Mouse (Mus musculus) urinary bladder, adult 2 months (tissue): ENCODE data around the gene Mical1. TPM values are rescaled to one million over a fixed set of nuclear protein-coding genes. Genes with fewer than 3 reads are reported as not detected.

ENCODE experiments used
- DNase-seq: peaks from one replicate; pipeline ENCODE4 v3.0.0; 2022; ENCODE audit warnings: low spot score
- polyA plus RNA-seq: library from polyadenylated mRNA; depleted of rRNA; stranded (reverse); fragments of >200 nt; gene quantifications from 2 replicates; pipeline ENCODE4 v1.2.3, GENCODE M21; 2012; rRNA removed

Mical1 gene
- polyA plus RNA-seq, 1 experiment, result 48.9 TPM

DNA sequence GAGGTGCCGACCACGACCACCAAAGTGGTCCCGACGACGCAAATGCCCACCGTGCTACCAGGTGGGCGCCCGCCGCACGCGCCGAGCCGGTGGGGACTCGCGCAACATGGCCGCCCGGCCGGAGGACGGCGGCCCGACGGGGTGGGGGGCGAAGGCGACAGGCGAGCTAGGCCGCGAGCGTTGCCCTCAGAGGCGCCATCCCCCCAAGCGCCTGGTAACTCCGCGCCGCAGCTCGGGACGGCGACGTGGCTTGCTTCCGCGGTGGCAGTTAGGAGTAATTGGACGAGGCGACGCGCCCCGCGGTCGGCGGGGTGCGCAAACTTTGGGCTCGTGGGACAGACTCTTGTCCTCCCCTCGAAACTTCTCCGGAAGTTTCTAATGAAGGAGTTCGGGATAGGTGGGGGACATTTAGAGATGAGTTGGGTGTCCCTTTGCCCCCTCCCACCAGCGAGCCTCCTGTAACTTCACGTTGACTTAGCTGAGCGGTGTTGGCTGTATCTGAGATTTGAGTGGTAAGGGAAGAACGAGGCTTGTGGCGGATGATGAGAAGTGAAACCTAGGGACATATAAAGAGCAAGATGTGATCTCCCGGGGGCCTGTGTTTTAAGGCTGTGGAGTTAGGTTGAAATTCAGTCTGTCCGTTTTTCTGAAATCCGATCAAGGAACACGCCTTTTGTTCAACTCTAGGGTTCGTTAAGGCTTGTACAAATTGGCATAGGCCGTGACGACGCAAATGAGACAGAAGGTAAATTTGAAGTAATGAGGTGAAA is 43.7 kb downstream of the Mical1 start:
- peak; percentile 62 for DNase-seq

DNA sequence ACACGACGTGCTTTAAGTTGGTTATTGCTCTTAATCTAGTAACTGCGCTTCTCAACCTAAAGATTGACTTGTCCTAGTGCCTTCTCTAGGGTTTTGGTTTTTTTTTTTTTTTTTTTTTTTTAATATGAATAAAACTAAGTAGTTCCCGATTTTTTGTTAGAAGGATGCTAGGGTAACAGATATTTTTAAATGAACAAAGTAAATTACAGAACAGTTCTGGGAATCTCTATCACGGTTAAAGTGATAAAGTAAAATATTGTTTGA is 44.2 kb downstream of the Mical1 start:
- no peak for DNase-seq

GRCm38 (mm10) chr10:41523386-41523785 is 47.3 kb downstream of the Mical1 start:
- DNase-seq, result no peak

GRCm38 (mm10) chr10:41525696-41526095 is 49.6 kb downstream of the Mical1 start:
- DNase-seq, result no peak

DNA sequence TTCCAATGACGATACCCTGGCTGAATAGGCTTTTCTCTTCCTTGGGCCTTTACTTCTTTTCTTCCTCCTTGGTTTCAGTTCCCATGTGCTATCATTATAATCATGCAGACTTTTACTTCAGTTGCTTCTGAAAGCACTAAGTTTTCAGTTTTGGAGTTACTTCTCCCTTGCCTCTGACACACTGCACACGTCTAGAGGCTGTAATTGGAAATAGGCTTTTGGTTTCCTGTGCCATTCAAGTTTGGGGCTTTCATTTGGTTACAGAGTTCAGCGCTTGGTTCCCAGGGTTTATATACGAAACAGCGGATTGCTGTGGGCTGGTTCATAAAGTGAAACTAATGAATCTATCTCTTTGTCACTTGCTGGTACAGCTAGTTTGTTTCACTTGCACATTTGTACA is 53.9 kb downstream of the Mical1 start:
- DNase-seq, result no peak

DNA sequence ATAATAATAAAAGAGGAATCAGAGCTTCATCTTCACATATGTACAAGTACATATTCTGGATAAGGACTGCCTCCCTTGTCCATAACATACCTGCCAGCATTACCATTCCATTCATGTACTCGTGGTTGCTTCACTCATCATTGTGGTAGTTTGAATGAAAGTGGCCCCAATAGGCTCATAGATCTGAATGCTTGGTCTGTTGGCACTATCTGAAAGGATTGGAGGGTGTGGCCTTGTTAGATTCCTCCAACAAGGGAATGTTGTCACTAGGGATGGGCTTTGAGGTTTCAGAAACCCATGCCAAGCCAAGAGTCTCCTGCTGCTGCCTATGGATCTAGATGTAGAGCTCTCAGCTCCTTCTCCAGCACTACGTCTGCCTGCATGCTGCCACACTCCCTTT is 59.9 kb downstream of the Mical1 start:
- no peak for DNase-seq

Other genes with a start within 250 kb of the Mical1 start
- 10.6 and 11.9 TPM in 2 replicates for gene Fig4, start 173.1 kb upstream of the Mical1 start, polyA plus RNA-seq
- gene Ak9, start 172.3 kb upstream of the Mical1 start, polyA plus RNA-seq, result 0.01 TPM in 1 of 2 replicates, not detected in the other
- 15.8 and 17.4 TPM in 2 replicates for gene Zbtb24, start 25.9 kb upstream of the Mical1 start, polyA plus RNA-seq
- gene Smpd2, start 14.1 kb downstream of the Mical1 start, polyA plus RNA-seq, result 167 and 169 TPM in 2 replicates
- gene Ppil6, start 14.1 kb downstream of the Mical1 start, polyA plus RNA-seq, result 10.7 and 11.5 TPM in 2 replicates
- gene Cd164, start 43.1 kb downstream of the Mical1 start, polyA plus RNA-seq, result 119 and 143 TPM in 2 replicates
- 0.33 and 0.35 TPM in 2 replicates for gene Ccdc162, start 240.3 kb downstream of the Mical1 start, polyA plus RNA-seq